Mouse (Mus musculus): ENCODE data around the gene Ttc37. TPM values are rescaled to one million over a fixed set of nuclear protein-coding genes. Genes with fewer than 3 reads are reported as not detected.

The Ttc37 gene
- polyA plus RNA-seq, 1 experiment from 2014 or later, result 4.3 TPM

DNA sequence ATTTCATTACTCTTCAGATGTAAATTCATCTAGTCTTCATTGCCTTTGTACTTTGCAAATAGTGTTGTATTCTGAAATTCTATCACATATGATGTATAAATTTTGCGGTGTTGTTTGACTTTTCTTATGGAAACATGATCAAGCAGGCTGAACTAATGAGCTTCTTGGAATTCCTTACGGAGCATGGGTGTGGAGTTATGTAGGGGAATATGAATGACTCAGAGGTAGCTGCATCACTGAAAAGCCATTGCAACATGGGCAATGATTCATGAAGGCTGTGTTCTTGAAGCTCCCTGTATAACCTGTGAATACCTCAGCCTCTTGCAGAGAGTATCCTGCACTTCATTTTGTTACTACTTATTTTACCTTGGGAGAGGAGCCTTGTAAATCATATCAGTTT, 3.5 kb downstream of the Ttc37 start:
- no peaks in the 10 kb centered on the region for H3K27me3 ChIP-seq (replicated peaks; ENCODE audit: insufficient read depth, low read length)
- H3K9ac ChIP-seq (replicated peaks; ENCODE audit: low read depth), result no peak overlapping the region
- H3K4me1 ChIP-seq (ENCODE audit: insufficient read depth, low read depth, low read length), result no peaks in the 10 kb centered on the region
- WGBS, result 87% methylated on average over 2 of the region's 2 CpGs
- no peaks in the 10 kb centered on the region for H3K9me3 ChIP-seq (ENCODE audit: low read length)
- no peak for DNase-seq (ENCODE audit: low spot score)
- no peaks in the 10 kb centered on the region for H3K36me3 ChIP-seq (ENCODE audit: insufficient read depth, low read length)
- H3K4me3 ChIP-seq (ENCODE audit: low read depth, low read length), result no peak overlapping the region
- no peak overlapping the region for H3K4me2 ChIP-seq (replicated peaks; ENCODE audit: low read depth, low read length)
- TF ChIP-seq EP300 (IDR thresholded peaks at IDR 0.05) (no peak), CTCF (IDR thresholded peaks at IDR 0.05) (no peak)
- ATAC-seq, result no peak
- H3K27ac ChIP-seq (ENCODE audit: low read length), result no peak overlapping the region

DNA sequence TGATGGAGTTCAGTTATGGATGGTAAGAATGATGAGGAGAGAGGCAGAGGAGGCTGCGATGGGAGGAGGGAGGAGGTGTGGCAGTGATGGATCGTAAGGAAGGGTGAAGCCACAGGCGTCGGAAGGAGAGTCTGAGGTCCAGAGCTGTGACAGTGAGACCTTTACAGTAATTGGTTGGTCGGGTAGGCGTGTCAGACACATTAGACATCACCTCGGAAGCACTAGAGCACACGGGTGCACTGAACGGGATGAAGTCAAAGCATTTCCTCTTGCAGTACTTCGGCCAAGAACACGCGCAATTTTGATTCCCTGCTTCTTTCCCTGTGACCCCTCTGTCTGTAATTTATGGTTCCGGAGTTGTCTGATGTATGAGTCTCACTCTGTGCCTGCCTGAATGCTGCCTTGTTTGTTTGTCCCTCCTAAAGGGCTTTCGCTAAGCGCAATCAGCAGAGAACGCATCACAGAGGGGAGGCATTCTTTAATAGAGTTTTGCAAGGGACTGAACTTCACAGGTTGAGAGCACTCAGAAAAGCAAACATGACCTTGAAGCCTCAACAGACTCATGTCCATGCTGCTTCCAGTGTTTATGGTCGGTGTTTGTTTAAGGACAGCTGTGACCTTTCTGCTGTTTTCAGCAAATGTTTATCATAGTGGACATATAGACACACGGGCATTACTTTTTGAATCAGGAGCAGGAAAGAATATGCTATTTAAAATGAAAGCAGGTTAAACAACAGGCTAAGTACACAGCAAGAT, 10.7 kb downstream of the Ttc37 start:
- no peaks in the 10 kb centered on the region for H3K36me3 ChIP-seq (ENCODE audit: insufficient read depth, low read length)
- ATAC-seq (no peak), DNase-seq (ENCODE audit: low spot score) (no peak)
- H3K27ac ChIP-seq (ENCODE audit: low read length), result no peak overlapping the region
- no peaks in the 10 kb centered on the region for H3K9me3 ChIP-seq (ENCODE audit: low read length)
- TF ChIP-seq EP300 (IDR thresholded peaks at IDR 0.05), result no peak
- TF ChIP-seq CTCF (IDR thresholded peaks at IDR 0.05), result no peak
- 80% methylated on average over 18 of the region's 18 CpGs for WGBS
- H3K27me3 ChIP-seq (replicated peaks; ENCODE audit: insufficient read depth, low read length), result no peaks in the 10 kb centered on the region
- no peak overlapping the region for H3K4me2 ChIP-seq (replicated peaks; ENCODE audit: low read depth, low read length)
- no peaks in the 10 kb centered on the region for H3K4me1 ChIP-seq (ENCODE audit: insufficient read depth, low read depth, low read length)
- no peak overlapping the region for H3K4me3 ChIP-seq (ENCODE audit: low read depth, low read length)
- H3K9ac ChIP-seq (replicated peaks; ENCODE audit: low read depth), result no peak overlapping the region

DNA sequence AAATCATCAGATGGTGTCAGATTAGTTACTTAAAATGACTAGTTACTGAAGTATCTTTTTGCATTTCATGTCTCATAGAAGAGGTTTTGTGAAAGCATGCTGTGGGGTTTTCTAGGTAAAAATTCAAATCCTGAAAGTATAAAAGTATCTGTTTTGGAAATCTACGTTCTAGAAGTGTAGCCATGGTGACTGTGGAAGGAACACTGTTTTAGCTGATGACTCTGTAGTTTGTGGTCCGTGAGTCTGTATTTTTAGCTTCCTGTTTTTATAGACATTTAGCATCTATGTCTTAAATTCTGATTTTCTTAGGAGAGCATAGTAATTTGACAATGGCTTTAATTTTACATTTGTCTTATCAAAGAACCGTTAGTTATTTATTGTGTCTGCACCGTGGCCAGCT, 30.3 kb downstream of the Ttc37 start:
- TF ChIP-seq EP300 (IDR thresholded peaks at IDR 0.05) (no peak), CTCF (IDR thresholded peaks at IDR 0.05) (no peak)
- Histone ChIP-seq H3K27me3 (replicated peaks; ENCODE audit: insufficient read depth, low read length) (no peaks in the 10 kb centered on the region), H3K9me3 (ENCODE audit: low read length) (no peaks in the 10 kb centered on the region), H3K9ac (replicated peaks; ENCODE audit: low read depth) (no peak overlapping the region), H3K27ac (ENCODE audit: low read length) (no peak overlapping the region), H3K36me3 (ENCODE audit: insufficient read depth, low read length) (0 out of 2 replicates have a peak, but pooled peaks cover 16% of the 10 kb centered on the region), H3K4me3 (ENCODE audit: low read depth, low read length) (no peak overlapping the region), H3K4me1 (ENCODE audit: insufficient read depth, low read depth, low read length) (no peaks in the 10 kb centered on the region), H3K4me2 (replicated peaks; ENCODE audit: low read depth, low read length) (no peak overlapping the region)
- no peak for DNase-seq (ENCODE audit: low spot score)
- ATAC-seq, result no peak
- 91% methylated on average over 4 of the region's 4 CpGs for WGBS

DNA sequence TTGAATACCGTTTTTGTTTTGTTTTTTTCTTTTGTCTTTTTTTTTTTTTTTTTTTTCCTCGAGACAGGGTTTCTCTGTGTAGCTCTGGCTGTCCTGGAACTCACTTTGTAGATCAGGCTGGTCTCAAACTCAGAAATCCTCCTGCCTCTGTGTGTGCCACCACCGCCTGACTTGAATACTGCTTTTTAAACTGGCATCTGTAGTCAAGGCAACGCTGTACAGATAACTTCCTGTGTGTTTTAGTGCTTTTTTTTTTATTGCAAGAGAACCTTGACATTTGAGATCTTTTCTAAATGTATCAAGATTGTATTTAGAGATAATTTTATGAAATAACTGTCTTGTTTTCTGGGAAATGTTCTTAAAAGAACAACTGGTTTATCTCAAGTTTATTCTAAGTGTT, 33.9 kb downstream of the Ttc37 start:
- no peak for TF ChIP-seq CTCF (IDR thresholded peaks at IDR 0.05)
- TF ChIP-seq EP300 (IDR thresholded peaks at IDR 0.05), result no peak
- WGBS, result 88% methylated on average over 4 of the region's 4 CpGs
- ATAC-seq, result no peak

DNA sequence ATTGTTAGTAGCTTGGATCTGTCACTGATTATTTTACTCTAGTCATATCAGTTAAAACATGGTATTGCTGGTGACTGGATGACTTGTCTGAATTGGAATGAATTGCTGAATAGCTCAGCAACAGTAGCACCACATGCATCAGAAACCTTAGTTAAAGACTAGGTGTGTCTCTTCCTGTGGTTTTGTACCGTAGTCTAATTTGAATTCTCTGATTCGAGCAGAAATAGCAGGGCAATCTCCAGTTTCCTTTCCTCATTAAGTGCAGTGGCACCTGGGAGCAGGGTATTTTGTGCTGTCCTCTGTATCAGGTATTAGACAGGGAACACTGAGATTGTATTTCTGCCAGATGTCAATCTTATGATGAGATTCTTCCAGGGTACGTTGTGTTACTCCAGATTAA, 40.3 kb downstream of the Ttc37 start:
- 85% methylated on average over 3 of the region's 3 CpGs for WGBS
- Histone ChIP-seq H3K9ac (replicated peaks; ENCODE audit: low read depth) (no peak overlapping the region), H3K9me3 (ENCODE audit: low read length) (no peaks in the 10 kb centered on the region), H3K4me3 (ENCODE audit: low read depth, low read length) (no peak overlapping the region), H3K27me3 (replicated peaks; ENCODE audit: insufficient read depth, low read length) (no peaks in the 10 kb centered on the region), H3K36me3 (ENCODE audit: insufficient read depth, low read length) (peaks cover 10% of the 10 kb centered on the region; the same call in 1 of the 2 replicates), H3K4me2 (replicated peaks; ENCODE audit: low read depth, low read length) (no peak overlapping the region), H3K27ac (ENCODE audit: low read length) (no peak overlapping the region), H3K4me1 (ENCODE audit: insufficient read depth, low read depth, low read length) (no peaks in the 10 kb centered on the region)
- TF ChIP-seq CTCF (IDR thresholded peaks at IDR 0.05), result no peak
- TF ChIP-seq EP300 (IDR thresholded peaks at IDR 0.05), result no peak
- ATAC-seq (no peak), DNase-seq (ENCODE audit: low spot score) (no peak)

More for the DNA sequence above, 33.9 kb downstream of the Ttc37 start:
- H3K27me3 ChIP-seq (replicated peaks; ENCODE audit: insufficient read depth, low read length), result no peaks in the 10 kb centered on the region
- no peak for DNase-seq (ENCODE audit: low spot score)
- no peaks in the 10 kb centered on the region for H3K9me3 ChIP-seq (ENCODE audit: low read length)
- H3K4me2 ChIP-seq (replicated peaks; ENCODE audit: low read depth, low read length), result no peak overlapping the region
- peaks cover 16% of the 10 kb centered on the region; the same call in 1 of the 2 replicates for H3K36me3 ChIP-seq (ENCODE audit: insufficient read depth, low read length)
- H3K4me1 ChIP-seq (ENCODE audit: insufficient read depth, low read depth, low read length), result no peaks in the 10 kb centered on the region
- H3K9ac ChIP-seq (replicated peaks; ENCODE audit: low read depth), result no peak overlapping the region
- no peak overlapping the region for H3K4me3 ChIP-seq (ENCODE audit: low read depth, low read length)
- H3K27ac ChIP-seq (ENCODE audit: low read length), result no peak overlapping the region

DNA sequence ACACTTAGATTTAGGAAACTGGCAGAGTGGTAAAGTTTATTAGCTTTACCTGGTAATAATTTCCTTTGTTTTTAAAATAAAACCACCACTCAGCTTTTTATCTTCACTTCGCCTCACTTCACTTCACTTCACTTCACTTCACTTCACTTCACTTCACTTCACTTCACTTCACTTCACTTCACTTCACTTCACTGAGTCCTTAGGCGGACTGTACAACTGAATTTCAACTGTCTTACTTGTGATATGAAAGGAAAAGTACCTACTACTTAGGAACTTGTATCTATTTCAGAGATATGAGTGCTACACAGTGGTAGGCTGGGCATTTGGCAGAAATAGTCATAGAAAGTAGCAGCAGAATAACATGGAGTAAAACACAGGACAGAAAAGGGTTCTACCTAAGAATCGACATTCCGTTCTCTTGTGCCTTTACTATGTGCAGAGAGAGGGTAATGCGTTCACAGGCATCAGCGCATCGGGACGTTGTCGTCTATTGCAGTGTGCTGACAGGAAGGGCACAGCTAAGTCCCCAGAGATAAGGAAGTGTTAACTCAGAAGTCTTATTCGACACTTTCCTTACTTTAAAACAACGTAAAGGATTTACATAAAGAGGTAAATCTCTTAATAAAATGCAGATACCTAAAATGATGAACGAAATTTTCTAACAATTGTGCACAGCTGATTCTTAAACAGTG, 42.7 kb downstream of the Ttc37 start:
- Histone ChIP-seq H3K4me3 (ENCODE audit: low read depth, low read length) (no peak overlapping the region), H3K9ac (replicated peaks; ENCODE audit: low read depth) (no peak overlapping the region), H3K27ac (ENCODE audit: low read length) (no peak overlapping the region), H3K36me3 (ENCODE audit: insufficient read depth, low read length) (0 out of 2 replicates have a peak, but pooled peaks cover 7% of the 10 kb centered on the region), H3K9me3 (ENCODE audit: low read length) (no peaks in the 10 kb centered on the region), H3K4me2 (replicated peaks; ENCODE audit: low read depth, low read length) (no peak overlapping the region), H3K27me3 (replicated peaks; ENCODE audit: insufficient read depth, low read length) (no peaks in the 10 kb centered on the region), H3K4me1 (ENCODE audit: insufficient read depth, low read depth, low read length) (no peaks in the 10 kb centered on the region)
- TF ChIP-seq CTCF (IDR thresholded peaks at IDR 0.05), result no peak
- TF ChIP-seq EP300 (IDR thresholded peaks at IDR 0.05), result no peak
- 80% methylated on average over 12 of the region's 12 CpGs for WGBS
- ATAC-seq (peak; percentile 87), DNase-seq (ENCODE audit: low spot score) (peak; percentile 48)

All from lung, postnatal 0 days (tissue).